Mouse (Mus musculus) spleen, adult 2 months (tissue): Measurements from ENCODE around the gene Crim1. TPM values are rescaled to one million over a fixed set of nuclear protein-coding genes. Genes with fewer than 3 reads are reported as not detected.

Source experiments
- DNase-seq, 2 experiments: peaks; one replicate each; pipeline versions ENCODE4 v3.0.0 to v3.0.0-alpha.2; 2012 to 2021; ENCODE audit warnings: low spot score in 2 of 2, low read depth in 1 of 2
- H3K27ac ChIP-seq: fragments of 200-500 bp; 2 replicates; pipeline ENCODE4 v1.5.1; 2012; ENCODE audit warnings: low read length, inconsistent platforms; ENCODE audit not compliant: insufficient read depth
- H3K27me3 ChIP-seq: fragments of 200-500 bp; 2 replicates; pipeline ENCODE4 v1.6.1; 2012; ENCODE audit warnings: mild to moderate bottlenecking, moderate library complexity, low read length, inconsistent platforms; ENCODE audit not compliant: control insufficient read depth, insufficient read depth
- H3K36me3 ChIP-seq: fragments of 200-500 bp; 2 replicates; pipeline ENCODE4 v1.6.1; 2012; ENCODE audit warnings: mild to moderate bottlenecking, low read length, inconsistent platforms; ENCODE audit not compliant: control insufficient read depth, insufficient read depth
- H3K4me1 ChIP-seq: fragments of 200-500 bp; 2 replicates; pipeline ENCODE4 v1.6.1; 2011; ENCODE audit warnings: inconsistent platforms; ENCODE audit not compliant: control insufficient read depth, insufficient read depth, insufficient read length
- H3K4me3 ChIP-seq: fragments of 200-500 bp; 2 replicates; pipeline ENCODE4 v1.5.1; 2011; ENCODE audit warnings: mild to moderate bottlenecking, inconsistent platforms; ENCODE audit not compliant: insufficient read depth, insufficient read length; ENCODE audit errors: extremely low read depth
- CTCF ChIP-seq: fragments of 200-500 bp; IDR thresholded peaks from 2 replicates; pipeline ENCODE4 v1.5.1; 2011; ENCODE audit warnings: mild to moderate bottlenecking, inconsistent platforms; ENCODE audit not compliant: insufficient read depth, insufficient read length, insufficient replicate concordance; ENCODE audit errors: extremely low read depth
- POLR2A ChIP-seq: fragments of 200-500 bp; IDR thresholded peaks from 2 replicates; pipeline ENCODE4 v1.6.1; 2011; ENCODE audit warnings: low read depth, low read length, inconsistent platforms
- WGBS: fragments of 180-500 bp; shearing (Covaris S2); methylation state at CpG from one replicate; pipeline ENCODE4 v1.1.7; 2018; 5-methylcytosine and 5-hydroxymethylcytosine counted together
- polyA plus RNA-seq: library from polyadenylated mRNA; depleted of rRNA; stranded (reverse); fragments of >200 nt; gene quantifications from 2 replicates; pipeline ENCODE4 v1.2.3, GENCODE M21; 2012

The Crim1 gene
- polyA plus RNA-seq, 1 experiment = 20.5 TPM

- H3K27me3 ChIP-seq = no peaks in the 10 kb centered on the region
- DNase-seq = peak in 1 of 2 experiments; percentile 29
- peak overlapping the region; percentile 80 for H3K27ac ChIP-seq
- peaks cover 3% of the 10 kb centered on the region; the same call in 1 of the 2 replicates for H3K4me1 ChIP-seq
- 49% methylated on average over 12 of the region's 12 CpGs for WGBS
- H3K36me3 ChIP-seq = peaks cover 16% of the 10 kb centered on the region
- TF ChIP-seq POLR2A (no peak), CTCF (no peak)
- H3K4me3 ChIP-seq = peak overlapping the region; percentile 16; the same call in 1 of the 2 replicates
These were observed 200.2 kb downstream of the Crim1 start for GRCm38 (mm10) chr17:78400130-78400840.

- DNase-seq = no peak
- Histone ChIP-seq H3K27ac (no peak overlapping the region; the same call in 1 of the 2 replicates), H3K36me3 (peaks cover 16% of the 10 kb centered on the region), H3K4me3 (no peak overlapping the region), H3K27me3 (no peaks in the 10 kb centered on the region), H3K4me1 (peaks cover 3% of the 10 kb centered on the region; the same call in 1 of the 2 replicates)
- TF ChIP-seq POLR2A (no peak), CTCF (no peak)
- WGBS = 86% methylated on average over 6 of the region's 6 CpGs
These were observed 201.3 kb downstream of the Crim1 start for GRCm38 (mm10) chr17:78401311-78401710.

GRCm38 (mm10) chr17:78401713-78402112, 201.7 kb downstream of the Crim1 start:
- H3K4me1 ChIP-seq = peaks cover 3% of the 10 kb centered on the region; the same call in 1 of the 2 replicates
- peaks cover 16% of the 10 kb centered on the region for H3K36me3 ChIP-seq
- WGBS = 80% methylated on average over 4 of the region's 4 CpGs
- H3K27ac ChIP-seq = no peak overlapping the region
- H3K4me3 ChIP-seq = no peak overlapping the region
- TF ChIP-seq CTCF = no peak
- no peak for TF ChIP-seq POLR2A
- no peaks in the 10 kb centered on the region for H3K27me3 ChIP-seq
- DNase-seq = no peak

GRCm38 (mm10) chr17:78402174-78402573, 202.1 kb downstream of the Crim1 start:
- Histone ChIP-seq H3K4me3 (no peak overlapping the region), H3K36me3 (peaks cover 16% of the 10 kb centered on the region), H3K4me1 (peaks cover 3% of the 10 kb centered on the region; the same call in 1 of the 2 replicates), H3K27ac (no peak overlapping the region), H3K27me3 (no peaks in the 10 kb centered on the region)
- DNase-seq = no peak
- no peak for TF ChIP-seq POLR2A
- no peak for TF ChIP-seq CTCF
- WGBS = 91% methylated on average over 6 of the region's 6 CpGs

GRCm38 (mm10) chr17:78403229-78403628, 203.2 kb downstream of the Crim1 start:
- DNase-seq = no peak
- Histone ChIP-seq H3K4me3 (no peak overlapping the region), H3K27ac (no peak overlapping the region), H3K27me3 (no peaks in the 10 kb centered on the region), H3K4me1 (peaks cover 3% of the 10 kb centered on the region; the same call in 1 of the 2 replicates), H3K36me3 (peaks cover 15% of the 10 kb centered on the region)
- no peak for TF ChIP-seq POLR2A
- 86% methylated on average over 4 of the region's 4 CpGs for WGBS

GRCm38 (mm10) chr17:78403804-78404203, 203.8 kb downstream of the Crim1 start:
- H3K27me3 ChIP-seq = no peaks in the 10 kb centered on the region
- H3K4me3 ChIP-seq = no peak overlapping the region
- DNase-seq = no peak
- H3K4me1 ChIP-seq = peaks cover 3% of the 10 kb centered on the region; the same call in 1 of the 2 replicates
- no peak for TF ChIP-seq POLR2A
- no peak for TF ChIP-seq CTCF
- no peak overlapping the region for H3K27ac ChIP-seq
- H3K36me3 ChIP-seq = peaks cover 15% of the 10 kb centered on the region
- WGBS = 86% methylated on average over 9 of the region's 9 CpGs

GRCm38 (mm10) chr17:78405336-78405735, 205.3 kb downstream of the Crim1 start:
- peaks cover 3% of the 10 kb centered on the region; the same call in 1 of the 2 replicates for H3K4me1 ChIP-seq
- WGBS = 89% methylated on average over 3 of the region's 3 CpGs
- H3K27me3 ChIP-seq = no peaks in the 10 kb centered on the region
- no peak for DNase-seq
- TF ChIP-seq POLR2A = no peak
- no peak for TF ChIP-seq CTCF
- no peak overlapping the region for H3K27ac ChIP-seq
- H3K36me3 ChIP-seq = peaks cover 14% of the 10 kb centered on the region
- H3K4me3 ChIP-seq = no peak overlapping the region
